Mouse (Mus musculus) 3134 (cell line): ENCODE data around the gene Cyyr1.
"Not testable (repeated sequence)": the region's sequence is repeated elsewhere in the genome, so short reads cannot be mapped to it uniquely, and the experiment has no call there.

Experiments used
- DNase-seq: peaks from one replicate; pipeline ENCODE4 v3.0.0-alpha.2; 2011; ENCODE audit warnings: low spot score; ENCODE audit not compliant: insufficient read length; ENCODE audit errors: extremely low read depth

Cyyr1 gene

GRCm38 (mm10) chr16:85553297-85553696 lies at the start of gene Cyyr1:
Gene Cyyr1 (minus strand): TSS chr16:85553397.
- DNase-seq: not testable (repeated sequence)

- no peak for DNase-seq
Measured at GRCm38 (mm10) chr16:85588844-85589243, 35.6 kb upstream of the Cyyr1 start.

DNA sequence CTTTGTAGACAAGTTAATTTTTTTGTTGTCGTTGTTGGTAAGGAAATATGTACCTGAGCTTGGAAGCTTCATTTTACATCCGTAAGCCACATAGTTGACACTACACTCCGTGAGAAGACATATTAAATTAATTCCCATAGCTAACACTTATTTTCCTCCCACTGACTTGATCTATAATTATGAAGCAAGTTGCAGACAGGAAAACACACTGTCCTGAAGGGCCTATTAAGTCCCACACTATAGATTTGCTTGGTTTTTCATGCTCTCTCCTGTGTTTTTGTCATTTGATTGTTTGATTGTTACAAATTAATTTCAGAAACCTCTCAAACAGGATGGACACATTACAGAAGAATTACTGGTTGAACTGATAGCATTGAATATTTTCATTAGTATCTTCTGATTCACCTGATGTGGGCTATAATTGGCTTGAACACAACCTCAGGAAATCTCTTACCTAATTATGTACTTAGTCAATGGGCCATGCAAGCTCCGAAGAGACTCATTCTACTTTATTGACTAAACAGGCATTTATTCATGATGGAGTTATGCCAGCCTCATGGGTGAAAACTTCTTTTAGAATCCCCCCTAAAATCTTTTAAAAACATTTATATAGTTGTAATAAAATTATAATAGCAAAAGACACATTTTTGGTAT lies 34.5 kb upstream of the Cyyr1 start:
- DNase-seq: no peak

DNA sequence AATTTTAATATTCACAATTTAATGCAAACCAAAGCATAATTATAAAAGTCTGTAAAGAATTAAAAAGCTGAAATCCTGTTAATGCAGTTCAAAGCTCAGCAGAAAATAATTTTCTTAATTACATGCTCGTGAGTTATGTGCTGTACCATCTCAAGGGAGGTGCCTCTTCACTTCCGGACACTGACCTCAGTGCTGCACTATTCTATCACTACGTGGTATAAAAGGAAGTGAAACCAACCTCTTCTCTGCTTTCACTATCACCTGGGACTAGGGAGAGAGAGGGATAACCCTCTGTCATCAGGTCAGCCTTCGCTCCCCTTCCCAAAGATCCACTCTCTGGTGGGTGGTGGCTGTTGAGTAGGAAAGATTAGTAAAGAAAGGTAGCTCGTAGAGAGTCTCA lies 13.3 kb upstream of the Cyyr1 start:
- no peak for DNase-seq

DNA sequence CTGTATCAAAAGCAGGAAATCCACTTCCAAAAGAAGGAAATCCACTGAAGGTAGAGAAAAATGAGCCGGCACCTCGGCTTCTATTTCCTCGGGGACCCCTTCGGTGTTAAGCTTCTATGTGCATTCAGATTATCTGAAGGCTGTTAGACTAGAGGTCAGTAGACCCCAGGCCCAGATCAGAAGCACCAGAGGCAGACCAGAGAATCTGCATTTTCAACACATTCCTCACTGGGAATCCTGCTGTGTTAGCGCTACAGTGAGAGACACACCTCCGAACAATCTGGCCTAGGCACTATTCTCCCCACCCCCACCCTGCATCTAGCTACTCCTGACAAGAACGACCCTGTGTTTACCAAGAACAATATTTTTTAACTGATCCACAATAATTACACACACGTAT lies 641 bp upstream of the Cyyr1 start:
- no peak for DNase-seq

DNA sequence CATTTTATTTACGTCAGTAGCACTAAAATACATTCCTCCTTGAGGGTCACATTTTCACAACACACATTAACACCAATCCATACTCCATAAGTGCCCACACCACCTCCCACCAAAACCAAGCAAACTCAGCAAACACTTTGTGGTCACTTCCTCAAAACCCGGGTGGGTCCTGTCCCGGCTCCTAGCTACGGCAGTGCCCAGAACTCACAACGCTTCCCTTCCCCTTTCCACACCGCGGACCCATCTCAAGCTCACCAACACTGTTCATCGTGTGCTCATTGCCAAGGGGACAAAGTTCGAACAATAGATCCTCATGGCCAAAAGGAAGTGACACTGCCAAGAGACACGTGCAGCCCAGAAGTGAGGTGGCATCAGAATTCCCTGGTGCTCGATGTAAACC lies 1.2 kb downstream of the Cyyr1 start:
- not testable (repeated sequence) for DNase-seq

DNA sequence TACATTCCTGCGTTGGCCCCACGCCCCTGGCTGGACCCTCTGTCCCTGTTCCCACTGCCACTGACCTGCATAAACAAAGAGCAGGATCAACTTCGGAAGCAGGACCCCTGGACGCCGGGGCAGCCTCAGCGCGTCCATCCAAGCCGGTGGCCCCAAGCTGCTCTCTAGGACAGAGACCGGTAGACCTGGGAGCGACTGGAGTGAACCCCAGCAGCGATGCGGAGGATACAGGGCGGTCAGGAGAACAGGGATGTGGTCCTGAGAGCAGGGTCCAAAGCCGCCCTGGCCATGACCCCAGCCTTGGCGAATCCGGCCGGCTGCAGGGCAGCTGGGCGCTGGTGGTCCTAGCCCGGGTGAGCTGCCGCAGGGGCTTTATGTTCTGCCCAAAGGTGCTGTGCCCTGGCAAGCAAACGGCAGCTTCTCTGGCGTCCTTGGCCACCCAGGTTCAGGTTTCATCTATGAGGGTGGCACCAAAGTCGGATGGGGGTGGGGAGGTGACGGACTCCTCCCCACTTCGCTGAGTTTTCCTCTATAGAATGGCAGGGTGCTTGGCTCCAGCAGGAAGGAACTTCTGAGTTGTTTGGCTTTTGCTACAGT lies 3.1 kb downstream of the Cyyr1 start:
- peak; percentile 16 for DNase-seq

DNA sequence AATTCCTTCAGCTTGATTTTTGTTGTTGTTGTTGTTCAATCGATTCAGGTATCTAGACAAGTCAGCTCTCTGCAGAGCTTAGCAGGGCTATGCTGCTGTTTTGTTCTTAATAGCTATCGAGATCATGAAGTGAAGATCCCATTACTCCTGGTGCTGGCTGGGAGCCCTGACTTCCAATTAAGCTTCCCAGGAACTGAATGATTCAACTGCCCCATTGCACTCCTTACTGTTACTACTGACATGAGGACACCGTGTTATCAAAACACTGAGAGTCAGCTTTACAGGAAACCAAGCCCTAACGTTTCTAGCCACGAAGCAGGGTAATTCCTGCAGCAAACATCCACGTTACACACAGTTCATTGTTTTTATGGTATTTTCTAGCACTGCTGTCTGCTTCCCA lies 6.7 kb downstream of the Cyyr1 start:
- no peak for DNase-seq

DNA sequence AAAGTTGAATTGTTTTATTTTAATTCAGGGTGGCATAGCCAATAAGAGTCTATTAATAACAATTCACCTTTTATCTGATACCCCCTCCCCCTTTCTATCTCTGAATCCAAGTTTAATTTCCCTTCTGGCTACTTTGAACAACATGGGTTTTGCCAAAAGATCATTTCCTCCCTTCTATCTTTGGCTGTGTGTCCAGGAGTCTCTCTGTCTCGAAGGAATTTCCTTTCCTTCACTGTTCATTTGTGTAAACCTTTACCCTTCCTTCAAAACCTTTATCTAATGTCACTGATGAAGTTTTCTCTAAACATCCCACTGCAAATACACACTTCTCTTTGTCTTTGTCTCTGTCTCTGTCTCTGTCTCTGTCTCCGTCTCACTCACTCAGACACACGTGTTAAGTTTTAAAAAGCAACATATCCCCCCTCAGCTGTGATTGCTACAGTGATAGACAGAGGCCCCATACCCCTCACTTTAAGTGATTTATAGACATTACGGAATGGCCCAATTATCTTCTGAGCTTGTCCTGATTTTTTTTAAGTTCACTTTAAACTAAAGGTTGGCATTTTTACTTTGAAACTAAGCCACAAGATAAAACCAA lies 11.4 kb downstream of the Cyyr1 start:
- DNase-seq: no peak

- DNase-seq: no peak
Measured at GRCm38 (mm10) chr16:85541023-85541422, 12.2 kb downstream of the Cyyr1 start.

DNA sequence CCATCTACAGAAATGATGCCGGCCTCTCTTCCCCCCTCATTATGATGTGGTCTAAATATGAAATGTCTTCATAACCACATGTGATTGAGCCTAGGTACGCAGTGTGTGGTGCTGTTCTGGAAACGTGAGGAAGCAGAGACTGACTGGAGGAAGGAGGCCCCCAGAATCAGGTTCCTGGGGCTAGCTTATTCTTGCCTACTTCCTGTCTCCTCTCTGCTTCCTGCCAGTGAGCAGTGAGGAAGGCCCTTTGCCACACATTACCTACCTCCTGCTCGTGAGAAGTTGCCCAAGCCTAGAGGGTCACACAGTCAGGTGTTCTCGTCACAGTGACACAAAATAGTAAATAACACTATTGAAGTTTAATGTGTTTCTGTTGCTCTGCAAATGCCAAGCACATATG lies 14.8 kb downstream of the Cyyr1 start:
- no peak for DNase-seq

GRCm38 (mm10) chr16:85536075-85536474 lies 17.1 kb downstream of the Cyyr1 start:
- no peak for DNase-seq

- no peak for DNase-seq
Measured at GRCm38 (mm10) chr16:85527743-85528620, 25.2 kb downstream of the Cyyr1 start.

DNA sequence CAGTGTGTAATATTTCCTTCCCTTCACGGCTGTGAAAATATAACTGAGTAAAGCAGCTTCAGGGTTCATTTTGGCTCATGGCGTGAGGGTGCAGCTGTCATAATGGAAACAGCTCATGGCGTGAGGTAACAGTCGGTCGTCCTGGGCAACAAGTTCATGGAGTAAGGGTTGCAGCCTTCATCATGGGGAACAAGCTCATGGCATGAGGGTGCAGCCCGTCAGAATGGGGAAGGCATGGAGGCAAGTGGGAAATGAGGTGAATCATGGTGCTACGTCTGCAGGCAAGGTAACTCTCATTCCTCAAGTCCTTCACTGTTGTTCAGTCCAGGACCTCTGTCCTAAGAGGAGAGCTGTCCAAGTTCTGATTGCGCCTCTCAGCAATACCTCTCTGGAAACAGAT lies 28.6 kb downstream of the Cyyr1 start:
- no peak for DNase-seq

GRCm38 (mm10) chr16:85507264-85507663 lies 45.9 kb downstream of the Cyyr1 start:
- no peak for DNase-seq

- DNase-seq: no peak
Measured at GRCm38 (mm10) chr16:85505108-85505507, 48.1 kb downstream of the Cyyr1 start.

DNA sequence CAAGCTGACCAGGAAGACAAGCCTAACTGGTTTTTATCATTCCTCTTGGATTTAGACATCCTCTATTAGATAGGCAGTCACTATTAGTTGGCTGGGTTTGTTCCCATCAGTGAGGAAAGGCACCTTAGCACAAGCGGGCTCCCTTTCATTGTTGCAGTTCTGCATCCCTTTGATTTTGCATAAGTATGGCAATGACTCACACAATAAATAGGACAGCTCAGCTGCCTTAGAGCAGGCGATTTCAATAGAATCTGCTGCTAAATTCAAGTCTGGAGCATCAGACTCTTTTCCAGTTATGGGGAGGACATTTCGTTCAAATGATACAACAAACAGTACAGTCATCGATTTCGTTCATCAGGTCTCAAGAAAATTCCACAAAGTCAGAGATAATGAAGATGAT lies 49.8 kb downstream of the Cyyr1 start:
- no peak for DNase-seq

DNA sequence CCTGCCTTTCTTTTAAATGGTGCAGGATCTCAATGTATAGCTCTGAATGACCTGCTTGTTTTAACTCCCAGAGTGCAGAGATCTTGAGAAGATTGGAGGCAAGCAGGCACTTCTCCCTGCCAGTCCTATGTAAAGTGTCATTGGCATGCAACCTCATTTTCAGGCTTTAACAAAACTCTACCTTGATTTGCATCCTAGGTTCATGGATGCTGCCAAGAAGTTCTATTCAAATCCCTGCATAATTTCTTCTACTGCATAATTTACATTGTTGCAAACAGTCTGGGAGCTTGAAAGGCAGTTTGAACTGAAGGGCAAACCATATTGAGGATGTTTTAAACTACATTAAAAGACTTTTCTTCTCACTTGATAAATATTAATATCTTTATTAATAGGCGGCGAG lies 57.4 kb downstream of the Cyyr1 start:
- DNase-seq: no peak

- no peak for DNase-seq
Measured at GRCm38 (mm10) chr16:85488105-85488607, 65.0 kb downstream of the Cyyr1 start.

- DNase-seq: no peak
Measured at GRCm38 (mm10) chr16:85487266-85487665, 65.9 kb downstream of the Cyyr1 start.

GRCm38 (mm10) chr16:85484557-85484956 lies 68.6 kb downstream of the Cyyr1 start:
- DNase-seq: no peak
